Mouse (Mus musculus): ENCODE data around the gene Ifnl3. TPM values are rescaled to one million over a fixed set of nuclear protein-coding genes. Genes with fewer than 3 reads are reported as not detected.

The Ifnl3 gene
- polyA plus RNA-seq, 1 experiment from 2014 or later: not detected

DNA sequence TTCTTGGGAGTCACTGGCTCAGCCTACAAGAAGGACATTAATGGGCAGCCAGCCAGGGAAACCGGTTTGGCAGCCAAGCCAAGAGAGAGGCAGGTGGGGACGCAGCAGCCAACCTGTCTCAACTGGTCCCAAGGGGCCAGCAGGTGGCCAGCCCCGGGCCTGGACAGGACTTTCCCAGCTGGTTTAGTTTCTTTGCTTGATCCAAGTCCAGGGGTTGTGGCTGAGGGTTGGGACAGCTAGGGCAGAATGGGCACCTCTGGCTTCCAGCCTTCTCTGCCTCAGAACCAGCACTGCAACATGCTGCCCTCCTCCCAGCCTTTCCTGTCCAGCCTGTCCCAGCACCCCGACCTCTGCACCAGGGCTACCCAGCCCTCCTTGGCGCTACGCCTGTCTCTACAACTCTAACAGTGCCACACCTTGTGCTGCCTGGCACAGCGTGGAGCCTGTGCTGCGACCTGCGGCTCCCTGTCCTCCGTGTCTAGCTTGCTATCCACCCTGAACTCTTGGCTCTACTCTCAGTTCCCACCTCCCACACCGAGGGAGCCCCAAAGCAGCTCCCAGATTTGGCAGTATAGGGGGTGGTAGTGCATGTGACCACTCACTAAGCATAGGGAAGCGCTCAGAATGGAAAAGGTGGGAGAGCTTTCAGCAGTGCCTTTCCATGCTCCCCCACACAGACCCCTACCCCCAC lies 47.8 kb downstream of the Ifnl3 start:
- Histone ChIP-seq H3K9me3 (no peaks in the 10 kb centered on the region), H3K36me3 (peaks cover 35% of the 10 kb centered on the region), H3K4me3 (no peak overlapping the region), H3K4me2 (replicated peaks) (no peak overlapping the region), H3K27me3 (replicated peaks) (no peaks in the 10 kb centered on the region), H3K27ac (no peak overlapping the region), H3K4me1 (peaks cover 13% of the 10 kb centered on the region; the same call in 1 of the 2 replicates), H3K9ac (no peak overlapping the region)
- 76% methylated on average over 12 of the region's 12 CpGs for WGBS
- no peak for ATAC-seq (ENCODE audit: low FRiP score, low read depth)

DNA sequence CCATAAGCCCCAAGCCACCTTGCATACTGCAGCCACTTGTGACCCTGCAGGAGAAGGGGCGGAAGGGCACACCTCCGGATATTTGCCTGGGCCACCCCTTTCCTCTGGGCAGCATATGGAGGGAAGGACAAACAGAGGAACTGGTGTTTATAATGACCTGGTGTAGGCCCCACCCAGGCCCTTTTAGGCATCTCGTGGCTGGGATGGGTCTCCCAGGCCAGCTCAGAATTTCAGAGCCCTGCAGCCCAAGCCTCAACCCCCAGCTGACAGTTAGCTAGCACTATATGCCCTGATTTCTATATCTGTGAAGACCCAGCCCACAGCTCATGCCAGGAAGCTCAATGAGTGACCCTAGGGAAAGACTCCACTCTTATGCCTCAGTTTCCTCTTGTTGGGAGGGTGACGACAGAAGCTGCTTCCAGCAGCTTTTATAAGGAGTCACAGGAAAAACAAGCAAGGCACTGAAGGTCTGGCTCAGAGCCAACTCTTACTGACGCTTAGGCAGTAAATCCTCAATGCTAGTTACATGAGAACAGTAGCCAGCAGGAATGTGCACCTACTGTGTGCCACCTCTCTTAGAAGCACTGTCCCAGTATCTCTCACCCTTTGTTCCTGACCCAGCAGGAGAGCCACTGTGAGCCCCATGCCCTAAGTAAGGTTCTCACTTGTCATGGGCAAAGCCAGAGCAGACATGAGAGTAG lies 48.5 kb downstream of the Ifnl3 start:
- WGBS: 52% methylated on average over 5 of the region's 5 CpGs
- Histone ChIP-seq H3K27me3 (replicated peaks) (no peaks in the 10 kb centered on the region), H3K9ac (no peak overlapping the region), H3K9me3 (no peaks in the 10 kb centered on the region), H3K4me3 (no peak overlapping the region), H3K27ac (no peak overlapping the region), H3K4me1 (peaks cover 13% of the 10 kb centered on the region; the same call in 1 of the 2 replicates), H3K4me2 (replicated peaks) (no peak overlapping the region), H3K36me3 (peaks cover 28% of the 10 kb centered on the region)
- ATAC-seq (ENCODE audit: low FRiP score, low read depth): no peak

DNA sequence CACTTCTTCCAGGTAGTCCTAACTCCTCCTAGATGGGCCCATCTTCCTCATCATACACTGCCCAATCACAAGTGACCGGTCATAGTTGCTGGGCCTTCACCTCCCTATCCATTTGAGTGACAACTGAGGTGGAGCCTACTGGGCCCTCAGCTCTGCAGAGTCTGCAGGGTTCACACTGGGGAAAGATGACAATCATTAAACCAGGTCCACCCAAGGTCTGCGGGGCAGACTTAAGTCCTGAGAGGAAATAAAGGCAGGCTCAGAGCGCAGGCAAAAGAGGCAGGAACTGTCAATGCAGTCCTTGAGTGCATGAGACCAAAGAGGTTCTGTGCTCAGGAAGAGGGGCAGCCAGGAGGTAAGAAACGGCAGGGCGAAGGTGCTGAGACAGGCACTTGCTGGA lies 50.1 kb downstream of the Ifnl3 start:
- WGBS: 89% methylated on average over 5 of the region's 5 CpGs
- Histone ChIP-seq H3K4me1 (peaks cover 13% of the 10 kb centered on the region; the same call in 1 of the 2 replicates), H3K9ac (no peak overlapping the region), H3K27me3 (replicated peaks) (no peaks in the 10 kb centered on the region), H3K4me2 (replicated peaks) (no peak overlapping the region), H3K36me3 (peaks cover 13% of the 10 kb centered on the region), H3K9me3 (no peaks in the 10 kb centered on the region), H3K4me3 (no peak overlapping the region), H3K27ac (no peak overlapping the region)
- no peak for ATAC-seq (ENCODE audit: low FRiP score, low read depth)

DNA sequence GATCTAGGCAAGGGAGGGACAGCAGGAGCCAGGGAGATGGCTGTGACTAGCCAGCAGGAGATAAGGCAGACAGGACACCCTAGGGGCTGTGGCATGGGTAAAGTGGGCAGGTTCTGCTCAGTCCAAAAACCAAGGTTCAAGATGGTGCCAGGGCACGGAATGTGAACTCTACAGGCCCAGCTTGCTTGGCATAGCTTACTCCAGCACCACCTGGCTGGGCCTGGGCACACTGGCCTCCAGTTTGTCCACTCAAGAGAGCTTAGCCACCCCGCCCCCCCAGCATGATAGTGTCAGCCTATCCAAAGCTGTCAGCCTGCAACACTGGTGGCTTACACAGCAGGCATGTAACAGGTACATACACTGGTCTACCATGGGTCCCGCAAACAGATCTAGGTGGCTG lies 50.6 kb downstream of the Ifnl3 start:
- H3K9me3 ChIP-seq: no peaks in the 10 kb centered on the region
- no peak overlapping the region for H3K4me2 ChIP-seq (replicated peaks)
- no peak overlapping the region for H3K9ac ChIP-seq
- no peak for ATAC-seq (ENCODE audit: low FRiP score, low read depth)
- no peak overlapping the region for H3K4me3 ChIP-seq
- H3K4me1 ChIP-seq: peaks cover 13% of the 10 kb centered on the region; the same call in 1 of the 2 replicates
- no peaks in the 10 kb centered on the region for H3K27me3 ChIP-seq (replicated peaks)
- WGBS: 95% methylated on average over 3 of the region's 3 CpGs
- H3K36me3 ChIP-seq: peaks cover 8% of the 10 kb centered on the region; the same call in 1 of the 2 replicates
- H3K27ac ChIP-seq: no peak overlapping the region

Small RNA genes within 50 kb of the gene (microRNA-seq; reads per million reads assigned to microRNA genes)
- gene Mir7049: not detected

Other genes with a start within 250 kb of the Ifnl3 start
- 29.8 and 30.7 TPM in 2 replicates for gene Eid2b, start 245.1 kb upstream of the Ifnl3 start, polyA plus RNA-seq (2016; fragmentation: Nextera tagmentation; extraction: Ambion mirVana)
- 0.68 and 1.1 TPM in 2 replicates for gene Selenov, start 231.7 kb upstream of the Ifnl3 start, polyA plus RNA-seq (2016; fragmentation: Nextera tagmentation; extraction: Ambion mirVana)
- gene Dll3, start 220.6 kb upstream of the Ifnl3 start, polyA plus RNA-seq (2016; fragmentation: Nextera tagmentation; extraction: Ambion mirVana): 80.4 and 82.2 TPM in 2 replicates
- gene Timm50, start 210.8 kb upstream of the Ifnl3 start, polyA plus RNA-seq (2016; fragmentation: Nextera tagmentation; extraction: Ambion mirVana): 174 and 180 TPM in 2 replicates
- 98.5 and 110 TPM in 2 replicates for gene Supt5, start 184.1 kb upstream of the Ifnl3 start, polyA plus RNA-seq (2016; fragmentation: Nextera tagmentation; extraction: Ambion mirVana)
- 540 and 574 TPM in 2 replicates for gene Rps16, start 172.2 kb upstream of the Ifnl3 start, polyA plus RNA-seq (2016; fragmentation: Nextera tagmentation; extraction: Ambion mirVana)
- gene Plekhg2, start 150.2 kb upstream of the Ifnl3 start, polyA plus RNA-seq (2016; fragmentation: Nextera tagmentation; extraction: Ambion mirVana): 58.9 and 63.3 TPM in 2 replicates
- 5.6 and 6.5 TPM in 2 replicates for gene Zfp36, start 142.6 kb upstream of the Ifnl3 start, polyA plus RNA-seq (2016; fragmentation: Nextera tagmentation; extraction: Ambion mirVana)
- 42.9 and 43.9 TPM in 2 replicates for gene Med29, start 130.1 kb upstream of the Ifnl3 start, polyA plus RNA-seq (2016; fragmentation: Nextera tagmentation; extraction: Ambion mirVana)
- gene Paf1, start 129.9 kb upstream of the Ifnl3 start, polyA plus RNA-seq (2016; fragmentation: Nextera tagmentation; extraction: Ambion mirVana): 85.3 and 87.8 TPM in 2 replicates
- gene Gmfg, start 85.4 kb upstream of the Ifnl3 start, polyA plus RNA-seq (2016; fragmentation: Nextera tagmentation; extraction: Ambion mirVana): 6.6 and 8.1 TPM in 2 replicates
- 16.6 and 18.8 TPM in 2 replicates for gene Lrfn1, start 70.9 kb upstream of the Ifnl3 start, polyA plus RNA-seq (2016; fragmentation: Nextera tagmentation; extraction: Ambion mirVana)
- gene Ifnl2, start 12.4 kb upstream of the Ifnl3 start, polyA plus RNA-seq (2016; fragmentation: Nextera tagmentation; extraction: Ambion mirVana): not detected in 2 replicates
- not detected in 2 replicates for gene Sycn, start 18.0 kb downstream of the Ifnl3 start, polyA plus RNA-seq (2016; fragmentation: Nextera tagmentation; extraction: Ambion mirVana)
- gene Nccrp1, start 24.4 kb downstream of the Ifnl3 start, polyA plus RNA-seq (2016; fragmentation: Nextera tagmentation; extraction: Ambion mirVana): not detected in 2 replicates
- gene Samd4b, start 75.3 kb downstream of the Ifnl3 start, polyA plus RNA-seq (2016; fragmentation: Nextera tagmentation; extraction: Ambion mirVana): 33.1 and 35.0 TPM in 2 replicates
- gene Pak4, start 75.3 kb downstream of the Ifnl3 start, polyA plus RNA-seq (2016; fragmentation: Nextera tagmentation; extraction: Ambion mirVana): 29.3 and 31.7 TPM in 2 replicates
- not detected in 2 replicates for gene Acp7, start 108.5 kb downstream of the Ifnl3 start, polyA plus RNA-seq (2016; fragmentation: Nextera tagmentation; extraction: Ambion mirVana)
- gene Fbxo27, start 170.0 kb downstream of the Ifnl3 start, polyA plus RNA-seq (2016; fragmentation: Nextera tagmentation; extraction: Ambion mirVana): 4.7 and 6.1 TPM in 2 replicates
- gene Fbxo17, start 194.0 kb downstream of the Ifnl3 start, polyA plus RNA-seq (2016; fragmentation: Nextera tagmentation; extraction: Ambion mirVana): 7.6 and 9.3 TPM in 2 replicates
- gene Mrps12, start 219.0 kb downstream of the Ifnl3 start, polyA plus RNA-seq (2016; fragmentation: Nextera tagmentation; extraction: Ambion mirVana): 123 and 127 TPM in 2 replicates
- gene Sars2, start 219.2 kb downstream of the Ifnl3 start, polyA plus RNA-seq (2016; fragmentation: Nextera tagmentation; extraction: Ambion mirVana): 28.6 and 32.0 TPM in 2 replicates
- gene Ccer2, start 233.3 kb downstream of the Ifnl3 start, polyA plus RNA-seq (2016; fragmentation: Nextera tagmentation; extraction: Ambion mirVana): 9.7 and 10.4 TPM in 2 replicates
- gene Sirt2, start 243.9 kb downstream of the Ifnl3 start, polyA plus RNA-seq (2016; fragmentation: Nextera tagmentation; extraction: Ambion mirVana): 86.4 and 89.1 TPM in 2 replicates
- 51.5 and 52.4 TPM in 2 replicates for gene Nfkbib, start 244.7 kb downstream of the Ifnl3 start, polyA plus RNA-seq (2016; fragmentation: Nextera tagmentation; extraction: Ambion mirVana)

Data from neural tube, embryonic 12.5 days (tissue).